Mouse (Mus musculus) neural tube, embryonic 15.5 days (tissue): Measurements from ENCODE around the gene Kremen2. TPM values are rescaled to one million over a fixed set of nuclear protein-coding genes. Genes with fewer than 3 reads are reported as not detected.
A peak's percentile ranks its signal among the peaks of the same experiment; 100 is the strongest.

Experiments
- ATAC-seq: fragments of 200-750 bp; cut with Nextera tagmentation; 2 replicates; pipeline ENCODE4 v1.8.0; 2017; ENCODE audit warnings: mild to moderate bottlenecking, moderate TSS enrichment, moderate library complexity; ENCODE audit not compliant: low FRiP score
- H3K27ac ChIP-seq: fragments of 300-500 bp; sonication (generic); replicated peaks from 2 replicates; pipeline ENCODE4 v1.5.1; 2015; ENCODE audit warnings: mild to moderate bottlenecking, inconsistent platforms
- H3K27me3 ChIP-seq: fragments of 300-500 bp; sonication (generic); replicated peaks from 2 replicates; pipeline ENCODE4 v1.6.1; 2015; ENCODE audit warnings: inconsistent platforms
- H3K36me3 ChIP-seq: fragments of 300-500 bp; sonication (generic); 2 replicates; pipeline ENCODE4 v1.6.1; 2015; ENCODE audit warnings: inconsistent platforms
- H3K4me1 ChIP-seq: fragments of 300-500 bp; sonication (generic); 2 replicates; pipeline ENCODE4 v1.6.1; 2015; ENCODE audit warnings: inconsistent platforms
- H3K4me2 ChIP-seq: fragments of 300-500 bp; sonication (generic); 2 replicates; pipeline ENCODE4 v1.6.1; 2015; ENCODE audit warnings: inconsistent platforms, mild to moderate bottlenecking, moderate library complexity
- H3K4me3 ChIP-seq: fragments of 300-500 bp; sonication (generic); replicated peaks from 2 replicates; pipeline ENCODE4 v1.5.1; 2015; ENCODE audit warnings: mild to moderate bottlenecking, inconsistent platforms
- H3K9ac ChIP-seq: fragments of 300-500 bp; sonication (generic); replicated peaks from 2 replicates; pipeline ENCODE4 v1.6.1; 2015; ENCODE audit warnings: mild to moderate bottlenecking, inconsistent platforms
- H3K9me3 ChIP-seq: fragments of 300-500 bp; sonication (generic); replicated peaks from 2 replicates; pipeline ENCODE4 v1.6.1; 2016; ENCODE audit warnings: inconsistent platforms
- WGBS: fragments of 180-500 bp; shearing (Covaris S2); methylation state at CpG from one replicate; pipeline ENCODE4 v1.1.7; 2015; ENCODE audit warnings: mixed read lengths; 5-methylcytosine and 5-hydroxymethylcytosine counted together
- polyA plus RNA-seq: library from polyadenylated mRNA; unstranded; fragments of >200 nt; fragmentation: Nextera tagmentation; extraction: Ambion mirVana; gene quantifications from 2 replicates; pipeline ENCODE4 v1.2.1, GENCODE M21; 2015

Gene Kremen2
- polyA plus RNA-seq: 1.3 and 6.9 TPM in 2 replicates

GRCm38 (mm10) chr17:23745301-23746251 lies at the start of gene Kremen2:
Gene Kremen2 (minus strand): TSS chr17:23745833.
- Histone ChIP-seq H3K9ac (peak within 1 kb of the TSS; percentile 61), H3K36me3 (no peaks in the 10 kb centered on the region), H3K9me3 (no peaks in the 10 kb centered on the region), H3K4me2 (peak within 1 kb of the TSS; percentile 78), H3K4me1 (peaks cover 34% of the 10 kb centered on the region), H3K4me3 (peak within 1 kb of the TSS; percentile 41), H3K27me3 (peaks cover 69% of the 10 kb centered on the region), H3K27ac (no peak within 1 kb of the TSS)
- ATAC-seq: no peak
- WGBS: under 1% methylated on average over 42 of the region's 45 CpGs

- Histone ChIP-seq H3K4me3 (no peak overlapping the region), H3K4me2 (no peak overlapping the region), H3K36me3 (peaks cover 2% of the 10 kb centered on the region; the same call in 1 of the 2 replicates), H3K9ac (no peak overlapping the region), H3K4me1 (peaks cover 25% of the 10 kb centered on the region), H3K9me3 (no peaks in the 10 kb centered on the region), H3K27ac (no peak overlapping the region), H3K27me3 (no peaks in the 10 kb centered on the region)
- ATAC-seq: no peak
- 94% methylated on average over 8 of the region's 8 CpGs for WGBS
Measured at GRCm38 (mm10) chr17:23795323-23795722, 49.7 kb upstream of the Kremen2 start.

- Histone ChIP-seq H3K9me3 (no peaks in the 10 kb centered on the region), H3K36me3 (peaks cover 2% of the 10 kb centered on the region; the same call in 1 of the 2 replicates), H3K4me3 (peak overlapping the region; percentile 45), H3K4me2 (peak overlapping the region; percentile 71), H3K27me3 (no peaks in the 10 kb centered on the region), H3K27ac (peak overlapping the region; percentile 91), H3K4me1 (peaks cover 38% of the 10 kb centered on the region), H3K9ac (peak overlapping the region; percentile 77)
- ATAC-seq: no peak
- WGBS: 58% methylated on average over 2 of the region's 2 CpGs
Measured at GRCm38 (mm10) chr17:23791079-23791357, 45.4 kb upstream of the Kremen2 start.

- WGBS: 1% methylated on average over 29 of the region's 29 CpGs
- Histone ChIP-seq H3K4me2 (peak within 1 kb of the TSS; percentile 71), H3K4me1 (peaks cover 42% of the 10 kb centered on the region), H3K4me3 (peak within 1 kb of the TSS; percentile 45), H3K9me3 (no peaks in the 10 kb centered on the region), H3K27ac (peak within 1 kb of the TSS; percentile 91), H3K9ac (peak within 1 kb of the TSS; percentile 77), H3K27me3 (no peaks in the 10 kb centered on the region), H3K36me3 (peaks cover 2% of the 10 kb centered on the region; the same call in 1 of the 2 replicates)
- ATAC-seq: peak; percentile 15; the same call in 1 of the 2 replicates
Measured at GRCm38 (mm10) chr17:23790269-23791078, 44.8 kb upstream of the Kremen2 start, which contains the start of gene Srrm2. Gene Srrm2 (plus strand): TSS chr17:23790532.

GRCm38 (mm10) chr17:23789749-23790268 lies 44.2 kb upstream of the Kremen2 start:
- peak overlapping the region; percentile 91 for H3K27ac ChIP-seq
- H3K4me1 ChIP-seq: peaks cover 49% of the 10 kb centered on the region
- H3K9me3 ChIP-seq: no peaks in the 10 kb centered on the region
- no peak for ATAC-seq
- peak overlapping the region; percentile 45 for H3K4me3 ChIP-seq
- H3K4me2 ChIP-seq: peak overlapping the region; percentile 71
- H3K27me3 ChIP-seq: no peaks in the 10 kb centered on the region
- H3K9ac ChIP-seq: peak overlapping the region; percentile 77
- peaks cover 2% of the 10 kb centered on the region; the same call in 1 of the 2 replicates for H3K36me3 ChIP-seq
- 18% methylated on average over 8 of the region's 8 CpGs for WGBS

- peaks cover 53% of the 10 kb centered on the region for H3K4me1 ChIP-seq
- no peak overlapping the region for H3K4me3 ChIP-seq
- H3K9ac ChIP-seq: no peak overlapping the region
- H3K27ac ChIP-seq: no peak overlapping the region
- 95% methylated on average over 4 of the region's 4 CpGs for WGBS
- no peak for ATAC-seq
- no peaks in the 10 kb centered on the region for H3K9me3 ChIP-seq
- no peaks in the 10 kb centered on the region for H3K27me3 ChIP-seq
- no peak overlapping the region for H3K4me2 ChIP-seq
- peaks cover 2% of the 10 kb centered on the region; the same call in 1 of the 2 replicates for H3K36me3 ChIP-seq
Measured at GRCm38 (mm10) chr17:23788973-23789372, 43.3 kb upstream of the Kremen2 start.

GRCm38 (mm10) chr17:23786510-23786931 lies 40.9 kb upstream of the Kremen2 start:
- H3K27ac ChIP-seq: peak overlapping the region; percentile 95
- 7% methylated on average over 13 of the region's 13 CpGs for WGBS
- peak; percentile 72 for ATAC-seq
- H3K4me3 ChIP-seq: peak overlapping the region; percentile 72
- H3K27me3 ChIP-seq: no peaks in the 10 kb centered on the region
- peaks cover 40% of the 10 kb centered on the region for H3K4me1 ChIP-seq
- H3K9ac ChIP-seq: peak overlapping the region; percentile 55
- H3K4me2 ChIP-seq: peak overlapping the region; percentile 75
- H3K36me3 ChIP-seq: no peaks in the 10 kb centered on the region
- no peaks in the 10 kb centered on the region for H3K9me3 ChIP-seq

- peak within 1 kb of the TSS; percentile 82 for H3K9ac ChIP-seq
- H3K4me2 ChIP-seq: peak within 1 kb of the TSS; percentile 75
- ATAC-seq: peak; percentile 92
- no peaks in the 10 kb centered on the region for H3K27me3 ChIP-seq
- peak within 1 kb of the TSS; percentile 72 for H3K4me3 ChIP-seq
- peaks cover 33% of the 10 kb centered on the region for H3K4me1 ChIP-seq
- H3K27ac ChIP-seq: peak within 1 kb of the TSS; percentile 95
- H3K36me3 ChIP-seq: no peaks in the 10 kb centered on the region
- H3K9me3 ChIP-seq: no peaks in the 10 kb centered on the region
- 1% methylated on average over 43 of the region's 43 CpGs for WGBS
Measured at GRCm38 (mm10) chr17:23785561-23786471, 40.2 kb upstream of the Kremen2 start, which contains the start of gene Flywch2. Gene Flywch2 (minus strand): TSS chr17:23786081.

GRCm38 (mm10) chr17:23783352-23783751 lies 37.7 kb upstream of the Kremen2 start:
- H3K9ac ChIP-seq: no peak overlapping the region
- H3K4me2 ChIP-seq: no peak overlapping the region
- H3K36me3 ChIP-seq: peaks cover 6% of the 10 kb centered on the region; the same call in 1 of the 2 replicates
- H3K4me1 ChIP-seq: peaks cover 18% of the 10 kb centered on the region
- ATAC-seq: no peak
- H3K27me3 ChIP-seq: no peaks in the 10 kb centered on the region
- no peaks in the 10 kb centered on the region for H3K9me3 ChIP-seq
- no peak overlapping the region for H3K4me3 ChIP-seq
- H3K27ac ChIP-seq: no peak overlapping the region

GRCm38 (mm10) chr17:23778447-23778846 lies 32.8 kb upstream of the Kremen2 start:
- Histone ChIP-seq H3K36me3 (peaks cover 6% of the 10 kb centered on the region; the same call in 1 of the 2 replicates), H3K9ac (no peak overlapping the region), H3K4me3 (no peak overlapping the region), H3K27me3 (no peaks in the 10 kb centered on the region), H3K4me2 (no peak overlapping the region), H3K4me1 (peaks cover 5% of the 10 kb centered on the region; the same call in 1 of the 2 replicates), H3K27ac (no peak overlapping the region), H3K9me3 (no peaks in the 10 kb centered on the region)
- WGBS: 72% methylated on average over 2 of the region's 2 CpGs
- no peak for ATAC-seq
